Mouse (Mus musculus) urinary bladder, adult 18-20 months (tissue): ENCODE results near the gene Atg4d.
"Not testable (repeated sequence)": the region's sequence is repeated elsewhere in the genome, so short reads cannot be mapped to it uniquely, and the experiment has no call there.

Source experiments
- DNase-seq, 2 experiments: peaks; one replicate each; pipeline ENCODE4 v3.0.0; 2022; ENCODE audit warnings: low spot score in 2 of 2, mixed read lengths in 2 of 2

Gene Atg4d

DNA sequence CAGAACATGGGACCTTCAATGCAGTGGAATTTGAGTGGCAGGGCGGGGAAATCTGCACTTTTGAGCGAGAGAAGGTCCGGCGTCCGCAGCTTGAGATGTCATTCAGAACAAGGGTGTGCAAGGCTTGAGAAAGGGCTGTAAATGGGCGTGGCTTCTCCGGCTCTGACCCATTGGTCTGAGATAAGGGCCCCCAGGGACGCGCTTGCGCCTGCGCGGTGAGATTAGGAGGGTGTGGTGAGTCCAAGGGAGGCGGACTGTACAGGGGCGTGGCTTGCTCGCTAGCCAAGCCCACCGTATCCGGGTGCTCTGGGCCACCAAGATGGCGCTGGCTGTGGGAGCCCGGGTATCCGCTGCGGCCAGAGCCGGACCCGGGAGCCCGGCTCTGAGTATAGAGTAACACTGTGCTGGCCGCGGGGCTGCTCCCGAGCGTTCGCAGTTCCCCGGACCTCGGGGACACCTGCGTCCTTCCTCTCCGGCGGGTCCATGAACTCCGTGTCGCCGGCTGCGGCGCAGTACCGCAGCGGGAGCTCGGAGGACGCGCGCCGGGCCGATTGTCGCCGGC lies at the start of gene Atg4d:
Gene Atg4d (plus strand): TSS at position 294 of the 562 bp plus-strand sequence.
- DNase-seq: peak; percentile 91 to 99

- no peak for DNase-seq
These were observed 48.8 kb upstream of the Atg4d start for GRCm38 (mm10) chr9:21216050-21216841.

DNA sequence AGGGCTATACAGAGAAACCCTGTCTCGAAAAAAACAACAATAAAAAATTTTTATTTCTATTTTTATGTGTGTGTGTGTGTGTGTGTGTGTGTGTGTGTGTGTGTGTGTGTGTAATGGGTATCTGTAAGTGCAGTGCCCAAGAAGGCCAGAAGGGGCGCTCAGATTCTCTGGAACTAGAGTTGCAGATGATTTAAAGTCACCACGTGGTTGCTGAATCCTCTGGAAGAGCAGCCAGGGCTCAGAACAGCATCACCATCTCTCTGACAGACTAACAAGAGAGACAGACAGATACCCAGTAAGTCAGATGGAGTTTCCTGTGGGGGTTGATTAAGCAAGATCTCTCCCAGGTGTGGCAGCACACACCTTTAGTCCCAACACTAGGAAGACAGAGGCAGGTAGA lies 45.3 kb upstream of the Atg4d start:
- no peak for DNase-seq

- DNase-seq: peak; percentile 87 to 88
These were observed 44.4 kb upstream of the Atg4d start for GRCm38 (mm10) chr9:21220490-21221382.

GRCm38 (mm10) chr9:21221383-21221929 lies 43.6 kb upstream of the Atg4d start:
- no peak for DNase-seq

DNA sequence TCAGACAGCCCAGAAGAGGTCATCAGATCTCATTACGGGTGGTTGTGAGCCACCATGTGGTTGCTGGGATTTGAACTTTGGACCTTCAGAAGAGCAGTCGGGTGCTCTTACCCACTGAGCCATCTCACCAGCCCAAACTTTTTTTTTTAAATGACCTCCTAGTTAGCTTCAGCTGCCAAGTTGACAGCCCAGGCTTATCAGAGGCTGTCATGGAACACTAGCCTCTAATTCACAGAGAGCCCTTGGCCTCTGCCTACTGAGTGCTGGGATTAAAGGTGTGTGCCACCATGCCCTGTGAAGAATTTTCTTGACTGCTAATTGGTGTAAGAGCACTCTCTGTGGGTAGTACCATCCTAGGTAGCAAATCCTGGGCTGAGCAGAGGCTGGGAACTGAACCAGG lies 41.6 kb upstream of the Atg4d start:
- DNase-seq: not testable (repeated sequence)

GRCm38 (mm10) chr9:21223906-21224305 lies 41.2 kb upstream of the Atg4d start:
- no peak for DNase-seq

DNA sequence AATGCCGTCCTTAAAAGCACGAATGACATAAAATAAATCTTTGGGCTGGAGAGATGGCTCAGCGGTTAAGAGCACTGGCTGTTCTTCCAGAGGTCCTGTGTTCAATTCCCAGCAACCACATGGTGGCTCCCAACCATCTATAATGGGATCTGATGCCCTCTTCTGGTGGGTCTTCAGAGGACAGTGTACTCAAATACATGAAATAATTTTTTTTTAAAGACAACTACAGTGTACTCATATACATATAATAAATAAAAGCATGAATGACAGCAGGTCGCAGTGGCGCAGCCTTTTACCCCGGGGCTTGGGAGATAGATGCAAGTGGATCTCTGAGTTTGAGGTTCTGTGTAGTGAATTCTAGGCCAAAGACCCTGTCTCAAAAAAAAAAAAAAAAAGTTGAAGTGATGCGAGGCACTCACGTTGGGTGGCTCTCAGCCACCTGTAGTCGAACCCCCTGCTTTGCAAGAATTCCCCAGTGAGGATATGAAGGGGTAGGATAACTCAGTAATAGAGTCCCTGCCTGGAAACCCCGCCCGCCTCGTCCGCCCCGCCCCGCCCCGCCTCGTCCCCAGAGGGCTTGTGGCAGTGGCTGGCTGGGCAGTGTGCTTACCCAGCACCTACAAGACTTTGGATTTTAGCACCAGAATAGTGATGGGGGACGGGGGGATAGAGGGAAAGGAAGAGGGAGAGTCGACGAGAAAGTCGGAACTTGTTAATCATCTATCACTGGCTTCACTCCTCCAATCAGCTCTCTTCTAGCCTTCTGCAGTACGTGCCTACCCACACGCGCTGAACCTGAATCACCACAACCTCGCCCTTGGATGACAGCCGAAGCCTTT lies 40.3 kb upstream of the Atg4d start:
- DNase-seq: peak; percentile 33 to 50

GRCm38 (mm10) chr9:21225415-21225758 lies 39.7 kb upstream of the Atg4d start:
- DNase-seq: no peak

- DNase-seq: no peak
These were observed 37.8 kb upstream of the Atg4d start for GRCm38 (mm10) chr9:21227342-21227741.

DNA sequence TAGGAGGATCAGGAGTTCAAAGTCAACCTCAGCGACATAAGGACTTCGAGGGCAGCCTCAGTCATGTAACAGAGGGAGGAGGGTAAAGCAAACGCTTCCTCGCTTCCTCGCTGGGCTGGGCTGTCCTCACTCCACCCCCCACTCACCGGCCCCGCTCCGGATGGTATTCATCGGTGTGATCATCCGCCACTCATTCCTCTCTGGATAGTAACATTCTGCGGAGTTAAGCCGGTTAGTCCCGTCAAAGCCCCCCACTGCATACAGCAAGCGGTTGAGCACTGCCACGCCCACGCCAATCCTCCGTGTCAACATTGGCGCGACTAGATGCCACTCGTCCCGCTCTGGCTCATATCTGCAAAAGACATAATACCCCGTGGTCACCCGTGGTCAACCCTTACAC lies 33.5 kb upstream of the Atg4d start:
- no peak for DNase-seq

DNA sequence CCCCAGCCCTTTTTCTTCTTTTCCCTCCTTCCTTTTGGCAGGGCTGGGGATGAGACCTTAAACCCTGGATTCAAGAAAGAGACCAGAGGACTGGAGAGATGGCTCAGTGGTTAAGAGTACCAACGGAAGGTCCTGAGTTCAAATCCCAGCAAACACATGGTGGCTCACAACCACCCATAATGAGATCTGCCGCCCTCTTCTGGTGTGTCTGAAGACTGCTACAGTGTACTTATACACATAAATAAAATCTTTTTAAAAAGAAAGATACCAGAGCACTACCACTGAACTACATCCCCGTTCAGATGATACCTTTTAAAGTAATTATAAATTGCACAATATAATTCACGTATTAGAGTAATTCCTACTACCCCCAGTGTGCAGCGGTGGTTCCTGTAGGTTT lies 32.2 kb upstream of the Atg4d start:
- DNase-seq: no peak

DNA sequence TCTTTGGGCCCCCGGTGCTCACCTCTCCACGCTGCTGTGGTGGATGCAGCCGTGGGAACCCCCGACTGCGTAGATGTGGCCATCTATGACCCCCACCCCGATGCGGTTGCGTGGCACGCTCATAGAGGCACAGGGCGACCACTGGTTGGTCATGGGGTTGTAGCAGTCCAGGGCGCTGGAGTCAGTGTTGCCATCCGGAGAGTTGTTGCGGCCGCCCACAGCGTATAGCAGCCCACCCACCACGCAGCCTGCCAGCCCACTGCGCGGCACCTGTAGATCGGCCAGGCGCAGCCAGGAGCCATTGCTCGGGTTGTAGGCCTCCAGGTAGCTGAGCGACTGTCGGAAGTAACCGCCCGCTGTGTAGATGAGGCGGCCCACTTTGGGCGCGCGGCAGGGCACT lies 31.7 kb upstream of the Atg4d start:
- DNase-seq: no peak

GRCm38 (mm10) chr9:21233805-21234204 lies 31.3 kb upstream of the Atg4d start:
- DNase-seq: no peak

GRCm38 (mm10) chr9:21235341-21235740 lies 29.8 kb upstream of the Atg4d start:
- DNase-seq: no peak

DNA sequence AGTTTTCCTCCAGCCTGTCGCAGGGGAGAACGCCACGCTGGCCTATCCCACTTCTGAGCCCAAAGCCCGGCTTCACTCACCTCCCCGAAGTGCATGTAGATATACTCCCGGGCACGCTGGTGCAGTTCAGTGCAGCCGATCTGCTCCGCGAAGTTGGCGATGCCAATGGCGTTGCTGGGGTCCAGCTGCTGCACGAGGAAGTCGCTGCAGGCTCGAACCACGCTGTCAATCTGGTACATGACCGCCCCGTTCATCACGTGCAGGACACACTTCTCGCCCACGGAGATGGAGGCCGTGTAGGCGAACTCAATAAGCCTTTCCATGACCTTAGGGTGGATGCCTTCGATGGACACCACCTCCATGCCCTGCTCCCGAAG lies 28.1 kb upstream of the Atg4d start:
- no peak for DNase-seq

- DNase-seq: no peak
These were observed 27.6 kb upstream of the Atg4d start for GRCm38 (mm10) chr9:21237368-21238003.

GRCm38 (mm10) chr9:21238004-21238732 lies 26.9 kb upstream of the Atg4d start:
- no peak for DNase-seq

DNA sequence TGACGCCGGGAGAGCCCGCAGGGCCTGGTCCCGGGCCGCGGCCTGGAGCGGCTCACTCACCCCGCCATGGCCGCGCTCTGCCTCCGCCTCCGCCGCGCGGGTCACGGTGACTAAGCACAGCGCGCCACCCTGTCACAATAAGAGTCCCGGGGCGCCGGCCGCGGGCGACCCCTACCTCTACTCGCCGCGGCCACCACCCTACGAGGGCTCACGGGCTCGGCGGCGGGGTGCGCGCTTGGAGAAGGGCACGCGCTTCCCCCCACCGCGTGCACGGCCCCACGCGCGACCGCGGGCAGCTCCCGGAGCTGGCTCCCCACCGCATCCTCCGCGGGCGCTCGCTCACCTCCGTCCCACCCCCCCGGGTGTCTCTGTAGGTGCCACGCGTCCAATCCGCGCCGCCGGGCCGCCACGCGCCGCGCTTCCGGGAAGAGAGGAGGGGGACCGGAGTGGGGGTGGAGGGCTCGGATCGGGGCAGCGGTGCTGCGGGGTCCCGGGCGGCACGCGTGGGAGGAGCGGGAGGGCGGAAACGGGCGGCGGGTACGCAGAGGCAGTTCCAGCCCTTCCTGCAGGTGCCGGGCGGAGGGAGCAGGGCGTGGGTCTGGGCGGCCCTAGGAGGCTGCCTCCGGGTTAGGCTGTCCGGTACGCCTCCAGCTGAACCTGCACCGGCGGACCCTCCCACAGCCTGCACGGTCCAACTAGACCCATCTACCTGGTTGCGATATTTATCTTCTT lies 26.2 kb upstream of the Atg4d start, which contains the start of gene Keap1:
Gene Keap1 (minus strand): TSS at position 629 of the 732 bp plus-strand sequence.
- DNase-seq: peak; percentile 67 to 90
